Mouse (Mus musculus) forebrain, embryonic 11.5 days (tissue): Measurements from ENCODE around the gene Bcas3. TPM values are rescaled to one million over a fixed set of nuclear protein-coding genes. Genes with fewer than 3 reads are reported as not detected.

Experiments used
- ATAC-seq: fragments of 200-750 bp; cut with Nextera tagmentation; replicated peaks from 2 replicates; pipeline ENCODE4 v1.8.0; 2017; ENCODE audit warnings: moderate TSS enrichment; ENCODE audit not compliant: low FRiP score
- DNase-seq: peaks from one replicate; pipeline ENCODE4 v3.0.0-alpha.2; 2017; ENCODE audit warnings: low spot score
- H3K27ac ChIP-seq: fragments of 300-500 bp; sonication (generic); 2 replicates; pipeline ENCODE4 v1.5.1; 2014; ENCODE audit warnings: low read depth, low read length
- H3K27me3 ChIP-seq: fragments of 300-500 bp; sonication (generic); 2 replicates; pipeline ENCODE4 v1.6.1; 2014; ENCODE audit warnings: mild to moderate bottlenecking, low read length, mixed read lengths; ENCODE audit not compliant: control insufficient read depth, insufficient read depth
- H3K36me3 ChIP-seq: fragments of 300-500 bp; sonication (generic); 2 replicates; pipeline ENCODE4 v1.6.1; 2014; ENCODE audit warnings: mild to moderate bottlenecking, low read length, moderate library complexity, mixed read lengths; ENCODE audit not compliant: control insufficient read depth, insufficient read depth
- H3K4me1 ChIP-seq: fragments of 300-500 bp; sonication (generic); replicated peaks from 2 replicates; pipeline ENCODE4 v1.6.1; 2014; ENCODE audit warnings: low read length, mixed read lengths; ENCODE audit not compliant: control insufficient read depth, insufficient read depth
- H3K4me2 ChIP-seq: fragments of 300-500 bp; sonication (generic); 2 replicates; pipeline ENCODE4 v1.6.1; 2014; ENCODE audit warnings: low read depth, mild to moderate bottlenecking, low read length, moderate library complexity, mixed read lengths; ENCODE audit not compliant: severe bottlenecking
- H3K4me3 ChIP-seq: fragments of 300-500 bp; sonication (generic); 2 replicates; pipeline ENCODE4 v1.5.1; 2014; ENCODE audit warnings: low read depth, low read length
- H3K9ac ChIP-seq: fragments of 300-500 bp; sonication (generic); 2 replicates; pipeline ENCODE4 v1.6.1; 2014; ENCODE audit warnings: low read length
- H3K9me3 ChIP-seq: fragments of 300-500 bp; sonication (generic); 2 replicates; pipeline ENCODE4 v1.6.1; 2016; ENCODE audit warnings: low read length, mixed read lengths; ENCODE audit not compliant: control insufficient read depth
- WGBS: fragments of 180-500 bp; shearing (Covaris S2); extraction: QIAGEN DNeasy Blood & Tissue Kit; methylation state at CpG from one replicate; pipeline ENCODE4 v1.1.7; 2014; 5-methylcytosine and 5-hydroxymethylcytosine counted together
- polyA plus RNA-seq: library from polyadenylated mRNA; unstranded; fragments of >200 nt; fragmentation: Nextera tagmentation; extraction: Ambion mirVana; gene quantifications from 2 replicates; pipeline ENCODE4 v1.2.1, GENCODE M21; 2014

Bcas3 gene
- polyA plus RNA-seq, 1 experiment from 2014 or later: 17.9 TPM

GRCm38 (mm10) chr11:85644748-85645060 lies 291.7 kb downstream of the Bcas3 start:
- peaks cover 9% of the 10 kb centered on the region for H3K4me1 ChIP-seq
- H3K4me2 ChIP-seq: no peak overlapping the region
- no peak for ATAC-seq
- no peak overlapping the region for H3K4me3 ChIP-seq
- no peak overlapping the region for H3K27ac ChIP-seq
- H3K9me3 ChIP-seq: no peaks in the 10 kb centered on the region
- no peaks in the 10 kb centered on the region for H3K27me3 ChIP-seq
- 90% methylated on average over 6 of the region's 6 CpGs for WGBS
- H3K36me3 ChIP-seq: no peaks in the 10 kb centered on the region
- no peak for DNase-seq
- H3K9ac ChIP-seq: no peak overlapping the region

DNA sequence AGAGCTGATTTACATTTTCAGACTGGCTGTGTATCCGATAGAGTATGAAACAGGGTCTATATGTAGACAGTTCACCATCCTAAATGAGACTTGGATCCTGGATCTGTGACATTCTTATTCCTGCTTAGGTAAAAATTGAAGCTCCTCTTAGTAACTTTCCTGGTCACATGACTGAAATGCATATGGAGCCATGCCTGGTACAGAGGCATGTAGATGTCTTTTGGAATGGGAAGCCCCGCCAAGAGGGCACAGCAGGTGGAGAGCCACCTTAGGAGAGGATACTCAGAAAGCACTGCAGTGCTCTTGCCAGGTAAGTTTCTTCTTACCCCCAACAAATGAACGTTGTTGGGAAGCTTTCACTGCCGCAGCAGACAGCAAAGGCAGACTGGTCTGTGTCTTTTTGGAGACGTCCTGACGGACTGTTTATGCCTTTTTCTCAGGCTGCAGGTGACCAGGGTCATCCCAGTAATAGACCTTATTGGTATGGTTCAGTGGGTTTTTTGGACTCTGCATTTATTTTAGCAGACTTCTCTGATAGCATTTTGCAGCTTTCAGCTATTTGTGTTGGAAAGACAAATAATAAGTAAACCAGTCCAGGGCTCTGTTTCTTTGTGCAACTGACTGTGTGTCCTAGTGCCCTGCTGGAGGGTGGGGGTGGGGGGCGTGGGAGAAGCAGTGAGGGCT lies 292.3 kb downstream of the Bcas3 start:
- Histone ChIP-seq H3K9me3 (no peaks in the 10 kb centered on the region), H3K4me3 (no peak overlapping the region), H3K9ac (no peak overlapping the region), H3K27ac (no peak overlapping the region), H3K4me2 (no peak overlapping the region), H3K27me3 (no peaks in the 10 kb centered on the region), H3K36me3 (no peaks in the 10 kb centered on the region), H3K4me1 (peaks cover 7% of the 10 kb centered on the region)
- WGBS: 71% methylated on average over 7 of the region's 7 CpGs
- no peak for DNase-seq
- ATAC-seq: no peak

GRCm38 (mm10) chr11:85648893-85649292 lies 295.9 kb downstream of the Bcas3 start:
- no peak overlapping the region for H3K4me3 ChIP-seq
- no peaks in the 10 kb centered on the region for H3K9me3 ChIP-seq
- no peaks in the 10 kb centered on the region for H3K4me1 ChIP-seq
- no peak for ATAC-seq
- H3K36me3 ChIP-seq: no peaks in the 10 kb centered on the region
- WGBS: 74% methylated on average over 3 of the region's 3 CpGs
- H3K27me3 ChIP-seq: no peaks in the 10 kb centered on the region
- H3K4me2 ChIP-seq: no peak overlapping the region
- DNase-seq: no peak
- H3K9ac ChIP-seq: no peak overlapping the region
- H3K27ac ChIP-seq: no peak overlapping the region

GRCm38 (mm10) chr11:85649373-85649772 lies 296.4 kb downstream of the Bcas3 start:
- H3K9ac ChIP-seq: no peak overlapping the region
- no peaks in the 10 kb centered on the region for H3K9me3 ChIP-seq
- ATAC-seq (no peak), DNase-seq (no peak)
- H3K36me3 ChIP-seq: no peaks in the 10 kb centered on the region
- no peak overlapping the region for H3K4me2 ChIP-seq
- WGBS: 91% methylated on average over 9 of the region's 9 CpGs
- H3K27me3 ChIP-seq: no peaks in the 10 kb centered on the region
- H3K4me1 ChIP-seq: no peaks in the 10 kb centered on the region
- no peak overlapping the region for H3K27ac ChIP-seq
- H3K4me3 ChIP-seq: no peak overlapping the region

DNA sequence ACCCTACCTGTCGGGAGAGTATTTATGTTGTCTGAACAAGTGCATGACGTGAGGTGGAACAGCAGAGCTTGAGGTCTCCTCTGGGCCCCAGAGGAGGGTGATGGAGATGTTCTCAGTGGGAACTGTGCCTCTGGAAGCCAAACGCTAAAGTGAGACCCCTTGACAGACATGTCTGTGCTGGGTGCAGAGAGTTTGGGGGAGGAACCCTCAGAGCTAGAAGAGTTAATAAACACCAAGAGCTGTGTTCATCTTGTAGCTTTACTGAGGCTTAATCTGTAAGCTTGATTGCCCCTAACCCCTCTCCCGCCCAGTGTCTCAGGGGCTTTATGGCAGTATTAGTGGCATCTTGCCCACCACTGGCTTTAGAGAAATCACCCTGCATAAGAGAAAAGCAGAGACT lies 304.5 kb downstream of the Bcas3 start:
- 72% methylated on average over 4 of the region's 4 CpGs for WGBS
- Histone ChIP-seq H3K4me3 (no peak overlapping the region), H3K27me3 (no peaks in the 10 kb centered on the region), H3K4me2 (no peak overlapping the region), H3K27ac (no peak overlapping the region), H3K4me1 (no peaks in the 10 kb centered on the region), H3K9ac (no peak overlapping the region), H3K36me3 (no peaks in the 10 kb centered on the region), H3K9me3 (no peaks in the 10 kb centered on the region)
- DNase-seq (no peak), ATAC-seq (no peak)

GRCm38 (mm10) chr11:85660304-85660703 lies 307.3 kb downstream of the Bcas3 start:
- no peaks in the 10 kb centered on the region for H3K27me3 ChIP-seq
- H3K4me2 ChIP-seq: no peak overlapping the region
- H3K4me1 ChIP-seq: no peaks in the 10 kb centered on the region
- ATAC-seq: no peak
- H3K9me3 ChIP-seq: no peaks in the 10 kb centered on the region
- no peaks in the 10 kb centered on the region for H3K36me3 ChIP-seq
- no peak overlapping the region for H3K27ac ChIP-seq
- no peak overlapping the region for H3K9ac ChIP-seq
- H3K4me3 ChIP-seq: no peak overlapping the region
- DNase-seq: no peak
- 88% methylated on average over 4 of the region's 4 CpGs for WGBS

GRCm38 (mm10) chr11:85667176-85667575 lies 314.2 kb downstream of the Bcas3 start:
- WGBS: 56% methylated on average over 7 of the region's 7 CpGs
- Histone ChIP-seq H3K27me3 (no peaks in the 10 kb centered on the region), H3K36me3 (no peaks in the 10 kb centered on the region), H3K4me2 (no peak overlapping the region), H3K9me3 (no peaks in the 10 kb centered on the region), H3K9ac (no peak overlapping the region), H3K27ac (no peak overlapping the region), H3K4me1 (no peaks in the 10 kb centered on the region), H3K4me3 (no peak overlapping the region)
- no peak for DNase-seq
- ATAC-seq: no peak

DNA sequence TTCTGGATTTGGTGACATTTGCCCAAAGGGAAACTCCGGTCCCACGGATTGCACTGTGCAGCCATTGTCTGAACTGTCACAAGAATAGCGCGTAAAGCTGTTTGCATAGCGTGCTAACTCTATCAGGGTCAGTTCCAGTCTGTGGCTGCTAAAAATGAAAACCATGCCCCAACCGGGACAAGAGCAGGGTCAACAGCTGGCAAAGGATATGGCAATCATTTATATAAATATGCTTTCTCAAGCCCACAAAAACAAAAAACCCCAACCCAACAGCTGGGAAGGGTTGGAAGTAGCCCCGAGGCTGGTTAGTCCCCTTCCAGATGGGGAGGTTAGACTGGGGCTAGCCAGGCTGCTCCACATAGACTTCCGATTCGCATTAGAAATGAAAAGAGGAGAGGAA lies 314.8 kb downstream of the Bcas3 start:
- no peak overlapping the region for H3K9ac ChIP-seq
- no peaks in the 10 kb centered on the region for H3K9me3 ChIP-seq
- no peaks in the 10 kb centered on the region for H3K36me3 ChIP-seq
- no peak for DNase-seq
- no peaks in the 10 kb centered on the region for H3K27me3 ChIP-seq
- H3K4me3 ChIP-seq: no peak overlapping the region
- H3K4me1 ChIP-seq: no peaks in the 10 kb centered on the region
- H3K4me2 ChIP-seq: no peak overlapping the region
- ATAC-seq: no peak
- WGBS: 65% methylated on average over 9 of the region's 9 CpGs
- H3K27ac ChIP-seq: no peak overlapping the region

DNA sequence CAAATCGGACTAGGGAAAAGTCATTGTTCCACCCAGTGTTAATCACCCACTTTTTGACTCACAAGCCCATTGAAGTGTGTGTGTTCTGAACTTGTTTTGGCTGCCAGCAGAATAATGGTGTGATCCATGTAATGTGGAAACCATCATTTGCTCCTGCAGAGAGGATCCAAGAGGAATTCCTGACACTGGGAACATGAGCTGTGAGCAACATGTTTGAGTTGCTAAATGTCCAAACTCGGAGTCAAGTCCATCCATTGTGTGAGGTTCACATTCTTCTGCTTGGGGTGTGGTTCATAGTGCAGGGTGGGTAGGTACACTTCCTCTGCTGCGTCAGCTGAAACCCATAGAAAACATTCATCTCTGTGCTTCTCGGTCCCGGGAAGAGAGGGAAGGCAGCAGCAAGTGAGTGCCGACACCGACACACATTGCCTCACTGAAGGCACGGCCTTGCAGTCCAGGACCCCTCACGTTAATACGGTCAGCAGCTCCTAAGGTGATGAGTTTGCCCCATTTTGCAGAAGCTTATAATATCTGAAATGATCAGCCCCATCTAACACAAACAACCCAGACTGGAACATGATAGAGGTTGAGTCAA lies 320.0 kb downstream of the Bcas3 start:
- Histone ChIP-seq H3K9me3 (no peaks in the 10 kb centered on the region), H3K27ac (no peak overlapping the region), H3K9ac (no peak overlapping the region), H3K4me3 (no peak overlapping the region), H3K4me2 (no peak overlapping the region), H3K27me3 (no peaks in the 10 kb centered on the region), H3K36me3 (no peaks in the 10 kb centered on the region), H3K4me1 (no peaks in the 10 kb centered on the region; the same call in 1 of the 2 replicates)
- ATAC-seq: no peak
- WGBS: 85% methylated on average over 10 of the region's 10 CpGs
- DNase-seq: no peak
